Mouse (Mus musculus) bone marrow macrophage, adult 2 months (primary cell): ENCODE measurements at regions not wholly inside any gene's neighbourhood (a gene's known extent, or its start where the extent isn't known, plus 50 kb on each side); places are given as distances from the start of the nearest gene placed in this dataset.

Experiments
- CTCF ChIP-seq: IDR thresholded peaks from 2 replicates; pipeline ENCODE4 v1.5.1; 2012; ENCODE audit warnings: low read depth, mild to moderate bottlenecking, low read length, moderate library complexity
- POLR2A ChIP-seq: IDR thresholded peaks from 2 replicates; pipeline ENCODE4 v1.6.1; 2012; ENCODE audit warnings: mild to moderate bottlenecking, low read depth, low read length, borderline replicate concordance

- no peak for TF ChIP-seq CTCF
- TF ChIP-seq POLR2A: no peak
These were observed 89.2 kb upstream of the Qrfpr start for GRCm38 (mm10) chr3:36311337-36311736.
